Mouse (Mus musculus) MN1 (cell line): Measurements from ENCODE around the gene Pklr.
A peak's percentile ranks its signal among the peaks of the same experiment; 100 is the strongest.
"Not testable (repeated sequence)": the region's sequence is repeated elsewhere in the genome, so short reads cannot be mapped to it uniquely, and the experiment has no call there.

Source experiments
- DNase-seq: peaks from one replicate; pipeline ENCODE4 v3.0.0-alpha.2; 2016; ENCODE audit warnings: low spot score

Gene Pklr

GRCm38 (mm10) chr3:89124241-89124640 lies 11.7 kb upstream of the Pklr start:
- DNase-seq: no peak

- no peak for DNase-seq
These were observed 10.0 kb upstream of the Pklr start for GRCm38 (mm10) chr3:89125981-89126380.

GRCm38 (mm10) chr3:89129908-89130307 lies 6.0 kb upstream of the Pklr start:
- no peak for DNase-seq

- DNase-seq: no peak
These were observed 4.1 kb upstream of the Pklr start for GRCm38 (mm10) chr3:89131816-89132215.

- no peak for DNase-seq
These were observed 3.5 kb upstream of the Pklr start for GRCm38 (mm10) chr3:89132285-89133062.

- DNase-seq: no peak
These were observed 2.9 kb upstream of the Pklr start for GRCm38 (mm10) chr3:89133063-89133450.

- no peak for DNase-seq
These were observed 2.2 kb upstream of the Pklr start for GRCm38 (mm10) chr3:89133752-89134151.

GRCm38 (mm10) chr3:89136365-89136764 lies 423 bp downstream of the Pklr start:
- DNase-seq: no peak

GRCm38 (mm10) chr3:89144821-89145220 lies 8.9 kb downstream of the Pklr start:
- no peak for DNase-seq

- no peak for DNase-seq
These were observed 9.6 kb downstream of the Pklr start for GRCm38 (mm10) chr3:89145566-89145965.

- no peak for DNase-seq
These were observed 11.4 kb downstream of the Pklr start for GRCm38 (mm10) chr3:89147101-89147978.

GRCm38 (mm10) chr3:89147979-89148311 lies 12.0 kb downstream of the Pklr start:
- no peak for DNase-seq

GRCm38 (mm10) chr3:89148567-89148966 lies 12.6 kb downstream of the Pklr start:
- no peak for DNase-seq

- DNase-seq: no peak
These were observed 16.3 kb downstream of the Pklr start for GRCm38 (mm10) chr3:89152084-89152835.

- DNase-seq: no peak
These were observed 21.0 kb downstream of the Pklr start for GRCm38 (mm10) chr3:89156951-89157350.

- DNase-seq: peak; percentile 34
These were observed 22.7 kb downstream of the Pklr start for GRCm38 (mm10) chr3:89158651-89159050.

- DNase-seq: no peak
These were observed 23.3 kb downstream of the Pklr start for GRCm38 (mm10) chr3:89159211-89159610.

GRCm38 (mm10) chr3:89159616-89160344 lies 23.8 kb downstream of the Pklr start, which contains the start of gene Hcn3:
Hcn3 (minus strand) TSS chr3:89160196.
- peak; percentile 91 for DNase-seq

- not testable (repeated sequence) for DNase-seq
These were observed 25.3 kb downstream of the Pklr start for GRCm38 (mm10) chr3:89161207-89161606.

- DNase-seq: no peak
These were observed 25.8 kb downstream of the Pklr start for GRCm38 (mm10) chr3:89161786-89162185.

GRCm38 (mm10) chr3:89163123-89163522 lies 27.2 kb downstream of the Pklr start:
- peak; percentile 48 for DNase-seq
